Mouse (Mus musculus) adrenal gland, adult 18-20 months (tissue): ENCODE results near the gene Rbm8a. TPM values are rescaled to one million over a fixed set of nuclear protein-coding genes. Genes with fewer than 3 reads are reported as not detected.

Source experiments
- DNase-seq, 2 experiments: peaks; one replicate each; pipeline ENCODE4 v3.0.0; 2021 to 2022; ENCODE audit warnings: low spot score in 2 of 2
- long read RNA-seq, 2 experiments: library from polyadenylated mRNA; stranded (forward); transcript quantifications; one replicate each; pipeline ENCODE4 v2.0.0; 2021
- total RNA-seq, 2 experiments: library from RNA; stranded (reverse); gene quantifications; 1 replicate in 1 of 2; 2 replicates in 1 of 2; pipeline ENCODE4 v1.2.3; 2021

The Rbm8a gene
- total RNA-seq: 10 to 100 TPM; 89.7 to 89.8 TPM
- long read RNA-seq, experiment 1, transcript Rbm8a-201 (6 exons, 2,608 nt): minor isoform, 9 of 28 reads
- long read RNA-seq, experiment 1, transcript Rbm8a-202 (6 exons, 2,604 nt): major isoform, 10 of 28 reads
- long read RNA-seq, experiment 1, partial matches to known transcripts: 3 of 28 reads
- long read RNA-seq, experiment 1, other reads (novel, unspliced or antisense): 1 of 28 reads
- long read RNA-seq, experiment 2, transcript Rbm8a-202 (6 exons, 2,604 nt): minor isoform, 42 of 109 reads
- long read RNA-seq, experiment 2, transcript Rbm8a-201 (6 exons, 2,608 nt): major isoform, 46 of 109 reads
- long read RNA-seq, experiment 2, partial matches to known transcripts: 5 of 109 reads
- long read RNA-seq, experiment 2, other reads (novel, unspliced or antisense): 12 of 109 reads

DNA sequence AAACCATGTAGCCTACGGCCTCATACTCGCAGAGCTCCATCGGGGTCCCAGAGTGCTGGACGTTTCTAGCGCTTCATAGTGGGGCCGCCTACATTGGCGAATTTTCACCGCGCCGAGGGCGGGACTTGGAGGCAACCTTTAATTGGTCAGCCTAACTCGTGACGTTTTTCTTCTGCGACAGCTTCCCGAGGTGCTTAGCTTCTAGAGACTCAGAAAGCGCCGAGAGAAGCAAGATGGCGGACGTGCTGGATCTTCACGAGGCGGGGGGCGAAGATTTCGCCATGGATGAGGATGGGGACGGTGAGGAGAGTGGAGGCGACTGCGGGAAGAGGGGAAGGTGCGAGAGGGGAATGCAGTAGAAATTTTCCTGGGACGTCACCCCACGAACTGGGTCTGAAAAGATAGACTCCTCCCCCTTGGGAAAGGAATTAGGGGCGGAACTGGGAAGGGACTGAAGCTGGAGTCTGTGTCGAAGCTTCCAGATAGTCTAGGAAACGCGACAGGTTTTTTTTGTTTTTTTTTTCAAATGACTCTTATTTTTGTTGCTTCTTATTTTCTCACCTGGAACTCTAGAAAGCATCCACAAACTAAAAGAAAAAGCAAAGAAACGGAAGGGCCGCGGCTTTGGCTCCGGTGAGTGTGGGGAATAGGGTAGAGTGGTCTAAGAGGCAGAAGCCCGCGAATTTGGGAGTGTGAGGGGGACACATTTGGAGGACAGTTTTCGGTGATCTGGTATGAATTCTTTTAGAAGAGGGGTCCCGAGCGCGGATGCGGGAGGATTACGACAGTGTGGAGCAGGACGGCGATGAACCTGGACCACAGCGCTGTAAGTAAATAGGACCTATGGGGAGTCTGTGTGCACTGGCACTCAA, at the start of gene Rbm8a:
TSS of gene Rbm8a (plus strand) at position 205 of the 872 bp plus-strand sequence.
- peak; percentile 90 to 93 for DNase-seq

DNA sequence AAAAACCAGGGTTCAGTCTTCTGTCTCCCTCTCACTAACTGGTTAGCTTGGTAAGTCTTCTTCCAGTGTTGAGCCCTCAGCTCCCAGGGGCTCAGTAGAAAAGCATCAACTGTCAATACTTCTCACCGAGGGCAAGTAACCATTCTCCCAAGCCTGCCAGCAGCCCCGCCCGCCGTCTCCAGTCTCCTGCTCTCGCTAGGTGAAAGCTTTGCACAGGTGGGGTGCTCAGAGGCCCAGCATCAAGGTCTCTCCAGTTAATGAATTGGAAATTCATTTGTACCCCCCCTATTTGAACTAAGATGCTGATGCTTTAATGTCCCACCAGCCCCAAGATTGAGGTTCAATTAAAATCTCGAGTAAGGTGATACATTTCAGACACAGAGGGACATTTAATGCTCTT, 48.6 kb upstream of the Rbm8a start:
- DNase-seq: no peak

DNA sequence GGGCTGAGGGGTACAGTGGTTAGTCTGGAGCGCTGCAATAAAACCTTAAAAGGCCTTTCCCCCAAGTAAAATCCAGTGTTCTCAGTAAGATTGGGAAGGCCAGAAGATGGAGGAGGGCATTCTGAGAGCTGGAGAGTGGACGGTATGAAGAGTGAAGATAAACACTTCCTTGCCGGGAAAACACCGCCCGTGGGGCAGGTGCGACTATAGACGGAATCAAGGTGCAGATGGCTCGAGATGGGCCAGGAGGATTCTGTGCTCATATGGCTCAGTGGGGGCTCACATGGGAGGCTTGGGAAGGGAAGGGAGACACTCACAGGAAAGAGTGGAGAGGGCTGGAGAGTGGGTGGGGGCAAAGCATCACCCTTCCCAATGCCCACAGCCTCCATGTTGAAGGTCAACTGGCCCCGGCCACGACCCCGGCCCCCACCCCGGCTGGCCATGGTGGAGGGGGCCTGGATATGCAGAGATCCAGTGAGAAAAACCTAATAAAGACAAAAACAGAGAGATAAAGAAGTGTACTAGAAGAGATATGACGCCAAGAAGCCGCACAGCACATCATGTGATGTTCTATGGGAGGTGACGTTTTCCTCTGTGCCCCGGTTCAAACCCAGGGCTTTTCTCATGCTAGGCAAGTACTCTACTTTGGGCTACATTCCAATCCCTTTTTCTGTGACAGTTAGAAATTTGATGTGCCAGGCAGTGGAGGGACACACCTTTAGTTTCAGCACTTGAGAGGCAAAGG, 47.8 kb upstream of the Rbm8a start:
- DNase-seq: no peak

DNA sequence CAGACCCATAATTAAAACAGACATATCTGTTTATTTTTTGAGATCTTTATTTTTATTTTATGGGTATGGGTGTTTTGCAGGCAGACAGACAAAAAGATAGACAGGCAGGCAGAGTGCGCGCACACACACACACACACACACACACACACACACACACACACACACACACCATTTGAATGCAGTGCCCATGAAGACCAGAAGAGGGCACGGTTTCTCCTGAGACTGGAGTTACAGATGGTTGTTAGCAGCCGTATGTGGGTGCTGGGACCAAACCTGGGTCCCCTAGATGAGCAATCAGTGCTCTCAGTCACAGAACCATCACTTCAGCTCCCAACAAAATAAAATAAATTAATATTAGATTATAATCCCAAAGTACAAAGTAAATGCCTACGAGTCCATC, 46.3 kb upstream of the Rbm8a start:
- DNase-seq: no peak

DNA sequence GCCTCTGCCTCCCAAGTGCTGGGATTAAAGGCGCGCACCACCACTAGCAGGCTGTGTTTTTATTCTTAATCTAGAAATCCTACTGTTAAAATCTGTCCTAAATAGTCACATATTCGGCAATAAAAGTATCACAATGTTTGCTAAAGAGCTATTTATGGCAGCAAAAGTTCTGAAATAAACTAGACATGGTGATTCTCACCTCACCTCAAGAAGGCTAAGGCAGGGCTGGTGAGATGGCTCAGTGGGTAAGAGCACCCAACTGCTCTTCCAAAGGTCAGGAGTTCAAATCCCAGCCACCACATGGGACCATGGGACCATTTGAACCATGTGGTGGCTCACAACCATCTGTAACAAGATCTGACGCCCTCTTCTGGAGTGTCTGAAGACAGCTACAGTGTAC, 39.1 kb upstream of the Rbm8a start:
- no peak for DNase-seq

DNA sequence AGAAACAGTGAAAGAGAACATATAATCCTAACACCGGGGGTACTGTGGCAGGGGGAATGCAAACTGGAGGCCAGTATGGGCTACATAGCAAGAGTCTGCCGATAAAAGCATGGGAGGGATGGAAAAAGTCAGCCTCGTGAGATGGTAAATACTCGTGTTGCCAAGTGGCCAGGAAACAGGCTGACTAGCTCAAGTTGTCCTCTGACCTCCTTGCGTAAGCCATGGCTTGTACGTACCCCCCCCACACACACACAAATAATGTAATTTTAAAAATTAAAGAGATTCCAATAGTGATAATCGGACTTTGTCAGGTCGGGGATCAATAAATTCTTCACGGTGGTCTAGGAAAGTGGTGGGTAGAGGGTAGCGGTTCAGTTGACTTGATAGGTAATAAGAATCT, 36.4 kb upstream of the Rbm8a start:
- DNase-seq: no peak

DNA sequence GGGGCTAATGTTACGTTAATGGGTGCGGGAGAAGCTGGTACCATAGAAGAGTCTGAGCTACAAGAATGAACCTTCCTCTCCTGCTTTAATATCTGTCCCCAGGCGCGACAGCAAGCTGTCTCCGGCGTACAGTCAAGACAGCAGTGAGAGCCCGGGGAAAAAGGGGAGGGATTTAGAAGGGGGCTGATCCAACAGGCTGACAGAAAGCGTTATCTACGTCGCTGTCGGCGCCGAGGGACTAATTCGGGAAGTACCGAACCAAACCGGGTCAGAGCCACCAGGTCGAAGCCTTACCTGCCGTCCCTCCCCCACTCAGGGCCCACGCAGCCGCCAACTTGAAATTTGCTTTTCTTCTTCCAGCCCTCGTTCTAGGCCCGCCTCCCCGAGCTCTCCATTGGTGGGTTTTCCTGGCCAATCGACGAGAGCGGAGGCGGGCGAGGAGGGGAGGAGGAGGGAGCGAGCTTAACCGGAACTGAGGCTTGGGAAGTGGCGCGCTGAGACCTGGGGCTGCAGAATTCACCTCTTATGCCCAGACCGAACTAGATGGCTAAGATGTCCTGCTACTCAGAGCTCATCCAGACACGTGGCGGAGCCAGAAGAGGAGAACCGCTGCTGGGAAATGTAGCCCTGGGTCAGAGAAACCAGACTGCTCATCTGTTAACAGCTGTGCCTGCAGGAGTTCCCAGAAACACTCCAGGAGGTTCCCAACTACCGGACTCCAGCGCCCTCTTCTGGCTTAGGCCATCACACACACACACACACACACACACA, 35.8 kb upstream of the Rbm8a start, which contains the start of gene Polr3gl:
TSS of gene Polr3gl (minus strand) at position 392 of the 771 bp plus-strand sequence.
- peak; percentile 87 to 88 for DNase-seq

DNA sequence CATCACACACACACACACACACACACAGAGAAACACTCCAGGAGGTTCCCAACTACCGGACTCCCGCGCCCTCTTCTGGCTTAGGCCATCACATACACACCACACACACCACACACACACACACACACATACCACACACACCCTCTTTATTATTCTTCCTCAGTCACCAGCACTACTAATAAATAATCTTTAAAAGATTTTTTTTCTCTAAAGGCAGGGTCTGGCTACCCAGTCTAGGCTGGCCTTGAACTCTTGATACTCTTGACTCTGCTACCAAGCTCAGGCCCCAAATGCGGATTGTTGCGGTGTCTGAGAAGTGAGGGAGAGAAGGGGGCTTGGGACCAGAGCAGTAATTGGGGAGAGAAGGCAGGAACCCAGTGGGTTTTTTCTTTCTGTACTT, 34.9 kb upstream of the Rbm8a start:
- no peak for DNase-seq

DNA sequence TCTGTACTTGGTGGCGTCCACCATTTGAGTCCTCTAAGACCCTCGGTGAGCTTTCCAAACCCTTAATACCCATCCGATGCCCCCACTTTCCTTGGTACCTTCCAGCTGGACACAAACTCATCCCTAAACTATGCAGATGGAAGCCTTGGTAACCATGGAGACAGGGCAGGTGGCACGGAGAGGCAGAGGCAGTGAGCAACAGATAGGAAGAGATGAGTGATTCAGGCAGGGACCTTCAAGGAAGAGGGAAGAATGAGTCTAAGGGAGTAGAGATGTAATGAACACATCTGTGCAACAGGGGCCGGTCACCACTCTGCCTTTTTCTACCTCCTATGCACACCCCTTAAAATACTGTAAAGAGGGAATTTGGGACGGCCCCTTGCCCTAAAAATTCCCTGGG, 34.1 kb upstream of the Rbm8a start:
- DNase-seq: no peak

DNA sequence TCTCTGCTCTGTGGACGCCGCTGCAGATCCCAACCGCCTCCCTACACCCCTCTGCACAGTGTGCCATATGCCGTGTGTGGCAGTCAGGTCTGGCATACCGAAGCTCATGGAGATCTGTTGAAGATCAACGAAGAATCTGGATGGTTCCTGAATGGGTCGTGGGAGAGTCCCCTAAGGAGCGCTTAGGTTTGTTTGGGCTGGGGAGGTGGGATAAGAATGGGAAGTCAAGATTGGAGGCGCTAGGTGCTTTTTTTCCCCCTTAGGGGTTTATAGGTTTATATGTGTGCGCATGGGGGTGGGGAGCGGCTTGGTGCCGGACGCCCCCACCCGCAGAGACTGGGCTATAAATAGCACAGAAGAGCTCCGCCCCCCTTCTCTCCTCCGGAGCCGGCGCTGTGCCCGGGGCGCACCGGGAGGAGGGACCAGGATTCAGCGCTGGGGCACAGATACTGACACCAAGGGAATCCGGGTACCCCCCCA, 33.5 kb upstream of the Rbm8a start, which contains the start of gene Ankrd34a:
TSS of gene Ankrd34a (plus strand) at position 409 of the 480 bp plus-strand sequence.
- DNase-seq: peak; percentile 46 to 62

DNA sequence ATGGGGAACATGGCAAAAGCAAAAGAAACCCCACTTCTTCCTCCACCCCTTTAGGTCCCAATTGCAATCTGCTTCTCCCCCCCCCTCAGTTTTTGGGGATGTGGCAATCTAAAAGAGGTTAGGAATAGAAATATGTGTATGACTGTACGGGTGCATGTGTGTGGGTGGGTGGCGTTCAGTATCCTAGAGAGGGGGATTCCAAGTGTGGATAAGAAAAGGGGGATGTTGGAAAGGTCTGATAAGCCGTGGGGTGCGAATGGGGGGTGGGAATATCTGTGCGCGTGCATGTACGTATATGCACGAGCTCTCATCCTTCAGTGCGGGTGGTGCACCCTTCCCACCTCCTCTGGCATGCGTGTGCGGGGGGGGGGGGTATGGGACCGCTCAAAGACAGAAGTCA, 32.9 kb upstream of the Rbm8a start:
- DNase-seq: no peak

DNA sequence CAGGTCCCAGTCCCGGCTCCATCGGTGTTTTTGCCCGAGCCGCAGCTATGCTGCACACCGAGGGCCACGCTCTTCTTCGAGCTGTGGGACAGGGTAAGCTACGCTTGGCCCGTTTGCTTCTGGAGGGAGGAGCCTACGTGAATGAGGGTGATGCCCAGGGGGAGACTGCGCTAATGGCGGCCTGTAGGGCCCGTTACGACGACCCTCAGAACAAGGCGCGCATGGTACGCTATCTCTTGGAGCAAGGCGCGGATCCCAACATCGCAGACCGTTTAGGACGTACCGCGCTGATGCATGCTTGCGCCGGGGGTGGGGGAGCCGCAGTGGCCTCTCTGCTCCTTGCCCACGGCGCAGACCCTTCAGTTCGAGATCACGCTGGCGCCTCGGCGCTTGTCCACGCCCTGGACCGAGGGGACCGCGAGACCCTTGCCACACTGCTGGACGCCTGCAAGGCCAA, 32.3 kb upstream of the Rbm8a start:
- DNase-seq: no peak

DNA sequence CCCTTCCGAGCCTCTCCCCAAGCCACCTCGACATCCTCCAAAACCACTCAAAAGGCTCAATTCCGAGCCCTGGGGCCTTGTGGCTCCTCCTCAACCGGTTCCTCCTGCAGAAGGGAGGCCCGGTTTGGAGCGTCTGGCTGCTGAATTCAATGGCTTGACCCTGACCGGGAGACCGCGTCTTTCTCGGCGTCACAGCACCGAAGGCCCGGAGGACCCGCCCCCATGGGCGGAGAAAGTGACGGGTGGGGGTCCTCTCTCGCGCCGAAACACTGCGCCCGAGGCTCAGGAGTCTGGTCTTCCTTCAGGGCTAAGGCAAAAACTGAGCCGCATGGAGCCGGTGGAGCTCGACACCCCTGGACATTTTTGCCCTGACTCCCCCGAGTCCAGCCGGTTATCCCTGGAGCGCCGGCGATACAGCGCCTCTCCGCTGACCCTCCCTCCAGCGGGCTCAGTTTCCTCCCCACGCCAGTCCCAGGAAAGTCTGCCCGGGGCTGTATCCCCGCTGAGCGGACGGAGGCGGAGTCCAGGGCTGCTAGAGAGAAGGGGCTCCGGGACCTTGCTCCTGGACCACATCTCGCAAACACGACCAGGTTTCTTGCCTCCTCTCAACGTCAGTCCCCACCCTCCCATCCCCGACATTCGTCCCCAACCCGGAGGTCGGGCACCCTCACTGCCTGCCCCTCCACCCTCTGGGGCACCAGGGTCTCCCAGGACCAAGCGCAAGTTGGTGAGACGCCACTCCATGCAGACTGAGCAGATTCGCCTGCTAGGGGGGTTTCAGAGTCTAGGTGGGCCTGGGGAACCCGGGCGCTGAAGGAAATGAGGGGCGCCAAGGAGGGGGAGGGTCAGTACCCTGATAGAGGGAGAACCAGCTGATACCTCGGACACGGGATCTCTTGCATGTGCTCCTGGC, 31.3 kb upstream of the Rbm8a start:
- DNase-seq: peak; percentile 71 to 74

DNA sequence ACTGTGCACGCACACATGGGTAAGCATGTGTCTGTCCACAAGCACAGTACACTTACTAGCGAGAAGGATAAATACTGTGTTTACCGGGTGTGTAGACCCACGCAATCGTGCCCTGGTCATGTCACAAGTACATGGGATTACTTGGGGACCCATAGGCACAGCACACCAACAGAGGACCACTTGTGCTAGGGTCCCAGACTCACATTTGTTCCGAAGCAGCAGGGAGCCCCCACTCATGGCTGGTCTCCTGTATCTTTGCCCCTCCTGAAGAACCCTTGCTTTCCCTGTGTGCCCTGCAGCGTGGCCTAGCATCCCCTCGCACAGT, 30.7 kb upstream of the Rbm8a start:
- DNase-seq: no peak

DNA sequence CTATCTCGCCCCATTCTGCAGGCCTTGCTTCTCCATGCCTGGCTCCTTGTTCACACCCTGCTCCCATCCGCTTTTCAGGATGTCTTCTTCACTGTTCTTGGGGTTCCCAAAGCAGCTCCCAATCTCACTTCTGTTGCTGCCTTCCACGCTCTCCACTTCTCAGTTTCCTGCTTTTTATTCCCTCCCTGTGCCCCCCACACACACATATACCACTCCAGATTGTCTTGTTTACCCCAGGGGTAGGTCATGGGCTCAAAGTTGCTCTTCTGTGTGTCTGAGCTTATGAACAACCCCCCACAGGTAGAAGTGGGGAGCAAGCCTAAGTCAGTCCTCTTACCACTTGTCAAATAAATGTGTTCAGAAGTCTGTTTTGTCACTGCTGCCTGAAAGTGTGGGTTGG, 30.3 kb upstream of the Rbm8a start:
- DNase-seq: no peak

DNA sequence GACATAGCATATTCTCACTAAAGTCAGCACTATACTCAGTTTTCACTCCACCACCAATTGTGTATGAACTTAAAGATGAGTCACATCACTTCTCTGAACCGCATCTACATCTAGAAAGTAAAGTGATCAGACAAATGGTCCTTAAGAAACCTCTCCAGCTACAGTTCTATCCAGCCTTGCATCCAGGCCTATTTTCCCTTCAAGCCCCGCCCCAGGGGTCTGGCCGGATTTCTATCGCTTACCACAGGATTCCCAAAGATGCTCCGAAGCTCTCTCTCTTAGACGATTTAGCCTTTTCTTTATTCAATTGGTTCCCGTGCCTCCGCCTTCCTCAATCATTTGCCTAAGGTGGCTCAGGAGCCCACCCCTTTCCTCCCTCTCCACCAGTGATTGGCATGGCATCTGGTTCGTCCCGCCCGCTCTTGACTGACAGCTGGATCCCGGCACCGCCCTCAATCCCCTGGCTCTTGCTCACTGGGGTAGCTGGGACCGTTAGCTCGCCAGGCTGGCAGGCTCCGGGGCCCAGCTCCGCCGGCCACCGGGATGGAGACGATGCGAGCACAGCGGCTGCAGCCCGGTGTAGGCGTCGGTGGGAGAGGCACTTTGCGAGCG, 29.0 kb upstream of the Rbm8a start, which contains the start of gene Lix1l:
TSS of gene Lix1l (plus strand) at position 511 of the 612 bp plus-strand sequence.
- DNase-seq: peak; percentile 82 to 83

DNA sequence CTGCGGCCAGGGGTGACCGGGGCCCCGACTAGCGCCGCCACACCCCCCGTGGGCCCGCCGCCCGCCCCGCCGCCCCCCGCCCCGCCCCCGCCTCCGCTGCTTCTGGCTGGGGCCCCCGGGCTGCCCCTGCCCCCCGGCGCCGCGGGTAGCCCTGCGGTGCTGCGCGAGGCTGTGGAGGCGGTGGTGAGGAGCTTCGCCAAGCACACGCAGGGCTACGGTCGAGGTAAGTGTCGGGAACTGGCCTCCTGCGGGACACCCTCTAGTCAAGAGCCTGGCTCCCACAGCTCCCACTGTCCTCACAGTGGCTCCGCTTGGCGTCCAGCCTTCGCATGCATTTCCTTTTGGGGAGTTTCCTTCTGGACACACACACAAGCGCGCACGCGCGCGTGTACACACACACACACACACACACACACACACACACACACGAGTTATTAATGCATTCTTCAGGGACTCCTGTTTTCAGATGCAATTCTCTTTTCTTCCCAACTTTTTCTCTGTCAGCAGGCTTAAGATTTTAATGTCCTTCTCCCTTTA, 28.4 kb upstream of the Rbm8a start:
- peak; percentile 63 to 69 for DNase-seq

DNA sequence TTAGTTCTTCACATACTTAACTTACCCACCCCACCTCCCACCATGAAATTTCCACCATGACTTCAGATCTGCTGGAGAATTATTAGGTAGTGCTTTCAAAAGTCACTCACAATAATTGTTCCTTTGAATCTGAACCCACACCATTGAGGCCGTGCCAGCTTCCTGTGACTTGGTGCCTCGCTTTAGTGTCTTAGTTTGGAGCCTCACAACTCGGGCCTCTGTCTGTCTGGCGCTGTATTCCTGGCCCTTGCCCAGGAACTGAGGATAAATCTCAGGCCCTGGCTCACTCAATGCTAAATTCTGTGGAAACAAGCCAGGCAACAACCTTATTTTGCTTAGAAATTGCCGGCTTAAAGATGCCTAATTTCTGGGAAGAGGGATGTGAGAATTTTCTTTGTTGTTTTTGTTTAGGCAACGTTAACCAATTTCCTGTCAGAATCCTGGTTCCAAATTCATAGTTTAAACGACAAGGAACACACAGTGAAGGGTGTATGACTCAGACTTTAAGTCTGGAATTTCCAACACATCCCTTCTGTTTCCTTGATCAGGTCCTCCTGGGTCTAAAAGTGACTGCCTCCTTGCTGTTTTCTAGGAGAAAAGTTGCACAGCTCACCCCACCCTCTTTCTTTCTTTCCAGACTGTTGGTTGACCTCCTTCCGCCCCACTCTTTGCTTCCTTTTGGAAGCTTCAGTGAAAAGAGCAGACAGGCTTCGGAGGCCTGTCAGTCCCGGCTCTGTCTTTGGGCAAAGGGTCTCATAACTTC, 27.6 kb upstream of the Rbm8a start:
- DNase-seq: no peak
